Mouse (Mus musculus) urinary bladder, postnatal 14 days (tissue): ENCODE results near the gene Crebrf.

ENCODE experiments used
- DNase-seq: peaks from one replicate; pipeline ENCODE4 v3.0.0; 2021; ENCODE audit warnings: low spot score

Gene Crebrf

GRCm38 (mm10) chr17:26826131-26826530 lies 110.7 kb downstream of the Crebrf start:
- DNase-seq: no peak
